Mouse (Mus musculus): Measurements from ENCODE around the gene Bscl2.
A peak's percentile ranks its signal among the peaks of the same experiment; 100 is the strongest.

Bscl2 gene

GRCm38 (mm10) chr19:8837251-8837791 lies at the start of gene Bscl2:
Bscl2 (plus strand) TSS chr19:8837467.
- no peak for DNase-seq (ENCODE audit: low read depth, low spot score)

DNA sequence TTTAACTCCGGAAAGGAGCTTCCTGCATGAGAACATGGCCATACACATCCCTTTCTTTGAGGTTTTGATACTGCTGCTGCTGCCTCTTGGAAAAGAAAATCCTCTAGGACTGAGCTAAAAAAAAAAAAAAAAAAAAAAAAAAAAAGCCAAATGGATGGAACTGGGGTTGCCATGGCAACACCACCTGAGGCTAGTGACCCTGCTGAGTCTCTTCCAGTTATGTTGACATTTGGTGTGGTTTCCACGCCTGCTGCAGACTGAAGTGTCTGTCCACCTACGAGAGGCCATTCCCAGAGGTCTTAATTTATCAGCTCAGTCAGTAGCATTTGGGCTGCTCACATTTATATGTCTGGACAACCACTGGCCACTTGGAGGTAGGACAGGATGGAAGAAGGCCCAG lies 48.7 kb upstream of the Bscl2 start:
- DNase-seq (ENCODE audit: low read depth, low spot score), result no peak

GRCm38 (mm10) chr19:8789171-8789570 lies 48.1 kb upstream of the Bscl2 start:
- DNase-seq (ENCODE audit: low read depth, low spot score), result no peak

GRCm38 (mm10) chr19:8790171-8790570 lies 47.1 kb upstream of the Bscl2 start:
- no peak for DNase-seq (ENCODE audit: low read depth, low spot score)

DNA sequence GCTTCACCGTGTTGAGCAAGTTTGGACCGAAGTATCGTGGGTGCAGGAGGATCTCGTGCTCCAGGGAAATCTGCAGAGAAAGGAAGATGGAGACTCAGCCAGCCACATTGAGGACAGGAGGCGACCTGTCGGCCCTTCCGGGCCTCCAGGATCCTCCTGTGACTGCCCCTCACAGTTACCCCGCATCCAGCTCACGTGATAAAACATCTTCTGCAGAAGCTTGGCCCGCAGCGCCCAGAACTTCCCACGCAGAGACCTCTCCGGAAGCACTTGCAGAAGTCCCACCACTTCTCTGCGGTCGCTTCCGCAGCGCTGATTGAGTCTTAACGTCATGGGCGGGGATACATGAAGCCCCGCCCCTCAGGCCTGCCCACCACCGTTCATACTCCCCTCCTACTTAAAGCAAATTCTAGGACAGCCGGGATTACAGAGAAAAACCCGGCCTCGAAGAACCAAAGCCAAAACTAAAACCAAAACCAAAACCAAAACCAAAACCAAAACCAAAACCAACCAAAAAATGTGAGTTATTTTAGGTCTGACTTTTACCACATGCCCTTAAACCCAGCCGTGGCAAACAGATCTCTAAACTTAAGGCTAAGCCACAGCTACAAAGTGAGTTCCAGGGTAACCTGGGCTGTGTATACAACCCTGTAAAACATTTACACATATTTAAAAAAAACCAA lies 38.9 kb upstream of the Bscl2 start, which contains the start of gene Polr2g:
Gene Polr2g (minus strand): TSS at position 314 of the 683 bp plus-strand sequence.
- DNase-seq (ENCODE audit: low read depth, low spot score), result peak; percentile 71

GRCm38 (mm10) chr19:8798947-8799315 lies 38.3 kb upstream of the Bscl2 start:
- no peak for DNase-seq (ENCODE audit: low read depth, low spot score)

DNA sequence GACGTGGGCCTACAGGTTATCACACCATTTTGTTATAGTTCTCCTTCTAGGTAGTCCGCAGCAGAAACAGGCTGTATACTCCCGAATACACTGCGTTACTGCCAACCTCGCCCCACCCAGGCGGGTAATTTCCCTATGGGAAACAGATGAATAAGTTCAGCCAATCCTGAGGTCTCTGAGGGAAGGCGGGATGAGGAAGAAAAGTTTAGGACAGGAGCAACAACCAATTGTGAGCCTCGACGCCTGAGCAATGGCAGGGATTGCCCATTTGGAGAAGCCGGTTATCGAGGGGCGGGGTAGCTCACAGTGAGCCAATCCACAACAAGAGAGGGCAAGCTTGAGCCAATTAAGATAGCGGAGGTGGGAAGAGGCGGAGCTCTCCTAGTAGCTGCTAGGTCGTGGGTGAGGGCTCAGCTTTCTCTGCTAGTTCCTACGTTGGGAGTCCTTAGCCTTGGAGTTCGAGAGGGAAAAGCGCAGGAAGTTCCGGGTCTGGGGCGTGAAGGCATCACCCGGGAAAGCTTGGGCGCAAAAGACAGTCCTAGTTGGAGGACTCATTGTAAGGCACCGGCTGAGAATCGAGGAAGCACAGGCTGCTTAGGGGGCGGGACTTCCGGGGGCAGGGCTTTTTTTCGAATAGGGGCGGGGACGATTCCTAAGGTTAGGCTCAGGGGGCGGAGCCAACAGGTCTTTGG lies 35.0 kb upstream of the Bscl2 start, which contains the start of gene Zbtb3:
Gene Zbtb3 (plus strand): TSS at position 426 of the 692 bp plus-strand sequence.
- DNase-seq (ENCODE audit: low read depth, low spot score), result peak; percentile 95

GRCm38 (mm10) chr19:8803204-8803780 lies 34.0 kb upstream of the Bscl2 start:
- no peak for DNase-seq (ENCODE audit: low read depth, low spot score)

DNA sequence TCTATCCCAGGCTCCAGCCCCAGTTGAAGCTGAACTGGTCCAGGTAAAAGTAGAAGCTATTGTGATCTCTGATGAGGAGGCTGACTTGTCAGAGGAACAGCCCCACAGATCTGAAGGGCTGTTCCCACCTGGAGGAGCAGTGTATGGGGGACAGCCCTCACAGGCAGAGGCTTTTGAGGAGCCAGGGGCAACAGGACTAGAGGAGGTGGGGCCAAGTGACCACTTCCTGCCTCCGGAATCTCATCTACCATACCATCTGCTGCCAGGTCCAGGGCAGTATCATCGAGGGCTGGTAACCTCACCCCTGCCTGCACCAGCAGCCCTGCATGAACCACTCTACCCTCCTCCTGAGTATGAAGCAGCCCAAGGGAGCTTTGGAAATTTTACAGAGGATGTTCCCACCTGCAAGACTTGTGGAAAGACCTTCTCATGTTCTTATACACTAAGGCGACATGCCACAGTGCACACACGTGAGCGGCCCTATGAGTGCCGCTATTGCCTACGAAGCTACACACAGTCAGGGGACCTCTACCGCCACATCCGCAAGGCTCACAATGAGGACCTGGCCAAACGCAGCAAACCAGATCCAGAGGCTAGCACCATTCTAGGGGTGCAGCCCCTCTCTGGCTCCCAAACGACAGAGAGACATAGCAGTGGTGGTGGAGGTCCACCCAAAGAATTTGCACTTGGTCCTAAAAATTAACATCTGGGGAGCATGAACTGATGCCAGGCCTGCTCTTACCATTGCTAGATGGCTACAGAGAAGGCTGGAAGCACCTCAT lies 33.2 kb upstream of the Bscl2 start:
- DNase-seq (ENCODE audit: low read depth, low spot score), result no peak

GRCm38 (mm10) chr19:8806810-8807209 lies 30.5 kb upstream of the Bscl2 start:
- no peak for DNase-seq (ENCODE audit: low read depth, low spot score)

GRCm38 (mm10) chr19:8815812-8816211 lies 21.5 kb upstream of the Bscl2 start:
- DNase-seq (ENCODE audit: low read depth, low spot score), result no peak

DNA sequence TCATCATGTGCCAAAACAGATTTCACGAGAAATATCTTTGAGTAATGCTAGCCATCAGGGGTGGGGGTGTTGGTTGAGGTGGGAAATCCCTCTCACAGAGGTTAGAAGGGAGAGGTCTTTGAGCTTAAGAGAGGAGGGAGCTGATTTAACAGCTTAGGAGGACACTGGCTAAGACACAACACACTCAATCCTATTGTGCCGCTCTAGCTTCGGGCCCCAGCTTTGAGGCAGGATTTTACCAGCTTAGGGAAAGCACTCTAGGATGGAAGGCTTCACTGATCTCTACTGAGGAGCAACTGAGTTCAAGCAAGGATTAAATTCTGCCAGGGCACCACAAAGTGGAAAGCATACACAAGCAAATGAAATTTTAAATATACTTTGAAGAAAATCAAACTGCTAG lies 20.3 kb upstream of the Bscl2 start:
- DNase-seq (ENCODE audit: low read depth, low spot score), result no peak

- DNase-seq (ENCODE audit: low read depth, low spot score), result no peak
Measured at GRCm38 (mm10) chr19:8818301-8818798, 18.9 kb upstream of the Bscl2 start.

DNA sequence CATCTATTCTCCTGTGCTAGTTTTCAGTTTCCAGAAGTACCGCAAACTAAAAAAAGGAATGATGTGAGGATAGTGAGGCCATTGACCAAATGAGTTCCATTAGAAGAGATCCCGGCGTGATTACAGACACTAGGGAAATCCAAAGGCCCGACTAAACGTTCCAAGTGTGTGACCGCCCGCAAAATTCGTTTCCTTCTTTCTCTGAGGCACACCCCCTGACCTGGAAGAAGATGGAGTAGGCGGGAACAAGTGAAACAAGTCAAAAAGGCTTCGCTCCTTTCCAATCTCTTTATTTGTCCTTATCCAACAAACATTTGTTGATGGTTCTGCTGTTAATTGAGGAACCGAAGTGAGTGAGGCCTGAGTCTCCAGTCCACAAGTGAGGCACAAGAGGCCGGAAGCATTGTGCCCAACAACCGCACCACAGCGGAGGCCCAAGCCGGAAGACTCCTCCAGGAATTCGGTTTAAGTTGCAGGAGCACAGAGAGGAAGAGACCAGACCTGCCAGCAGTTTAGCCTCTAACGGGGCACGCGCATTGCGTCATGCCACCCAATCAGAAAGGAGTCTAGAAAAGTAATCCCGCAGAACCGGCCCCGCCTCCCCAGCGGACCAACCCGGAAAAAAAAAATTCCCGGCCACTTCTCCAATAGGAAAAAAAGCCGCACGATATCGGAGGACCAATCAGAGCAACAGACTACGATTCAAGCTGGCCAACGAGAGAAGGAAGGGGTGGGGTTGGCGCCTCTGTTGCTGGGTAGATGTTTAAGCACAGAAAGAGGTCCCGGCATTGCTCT lies 18.3 kb upstream of the Bscl2 start, which contains the start of gene Ttc9c:
Gene Ttc9c (minus strand): TSS at position 533 of the 795 bp plus-strand sequence.
- DNase-seq (ENCODE audit: low read depth, low spot score), result peak; percentile 97

- peak; percentile 97 for DNase-seq (ENCODE audit: low read depth, low spot score)
Measured at GRCm38 (mm10) chr19:8819596-8820423, 17.5 kb upstream of the Bscl2 start, which contains the start of gene Hnrnpul2. Hnrnpul2 (plus strand) TSS chr19:8820010.

GRCm38 (mm10) chr19:8820424-8820956 lies 16.8 kb upstream of the Bscl2 start:
- no peak for DNase-seq (ENCODE audit: low read depth, low spot score)

GRCm38 (mm10) chr19:8821146-8821545 lies 16.1 kb upstream of the Bscl2 start:
- no peak for DNase-seq (ENCODE audit: low read depth, low spot score)

DNA sequence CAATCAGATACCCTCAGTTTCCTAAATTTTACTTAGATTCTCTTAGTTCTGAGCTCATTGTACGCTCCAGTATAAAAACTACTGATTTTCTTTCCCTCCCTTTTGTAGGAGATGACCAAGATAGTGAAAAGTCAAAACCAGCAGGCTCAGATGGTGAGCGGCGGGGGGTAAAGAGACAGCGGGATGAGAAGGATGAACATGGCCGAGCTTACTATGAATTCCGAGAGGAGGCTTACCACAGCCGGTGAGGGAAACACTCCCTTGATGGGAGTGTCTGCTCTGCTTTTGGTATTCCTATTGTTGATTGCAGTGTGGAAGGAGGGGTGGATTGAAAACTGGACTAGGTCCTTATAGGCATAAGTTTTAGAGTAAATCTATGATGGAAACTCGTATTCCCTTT lies 14.6 kb upstream of the Bscl2 start:
- DNase-seq (ENCODE audit: low read depth, low spot score), result no peak

- DNase-seq (ENCODE audit: low read depth, low spot score), result no peak
Measured at GRCm38 (mm10) chr19:8829660-8830059, 7.6 kb upstream of the Bscl2 start, which contains the start of gene AC129217.1. AC129217.1 (plus strand) TSS chr19:8829773.

Measured in WW6 (cell line).